Mouse (Mus musculus) liver, adult (tissue): ENCODE results near the gene Msi2.

Experiments
- GATA4 ChIP-seq: IDR thresholded peaks from 2 replicates; pipeline ENCODE4 v1.6.1; 2014; ENCODE audit warnings: mild to moderate bottlenecking, low read length; ENCODE audit not compliant: insufficient replicate concordance

The Msi2 gene

DNA sequence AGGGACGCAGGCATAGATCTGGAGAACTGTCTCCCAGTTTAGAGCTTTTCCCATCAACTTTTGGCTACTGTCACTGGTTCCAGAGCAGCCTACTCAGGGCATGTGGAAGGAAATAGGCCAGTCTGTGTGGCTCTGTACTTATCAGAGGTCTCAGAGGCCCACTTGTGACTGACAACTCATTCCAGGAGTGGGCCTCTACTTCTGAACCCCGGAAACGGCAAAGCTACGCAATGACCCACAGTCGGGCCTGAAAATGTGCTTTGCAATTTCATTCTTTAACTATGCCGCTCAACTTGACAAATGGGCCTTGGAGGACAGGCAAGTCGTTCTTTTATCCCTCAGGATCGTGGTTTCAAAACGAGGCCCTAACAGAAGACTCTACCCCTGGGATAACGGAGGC, 317.4 kb downstream of the Msi2 start:
- no peak for TF ChIP-seq GATA4

- no peak for TF ChIP-seq GATA4
These were observed 318.1 kb downstream of the Msi2 start for GRCm38 (mm10) chr11:88400235-88400634.

- no peak for TF ChIP-seq GATA4
These were observed 318.9 kb downstream of the Msi2 start for GRCm38 (mm10) chr11:88399431-88399830.

GRCm38 (mm10) chr11:88399028-88399427, 319.3 kb downstream of the Msi2 start:
- no peak for TF ChIP-seq GATA4

- TF ChIP-seq GATA4, result no peak
These were observed 323.0 kb downstream of the Msi2 start for GRCm38 (mm10) chr11:88395076-88395990.

- no peak for TF ChIP-seq GATA4
These were observed 323.8 kb downstream of the Msi2 start for GRCm38 (mm10) chr11:88394341-88395075.

DNA sequence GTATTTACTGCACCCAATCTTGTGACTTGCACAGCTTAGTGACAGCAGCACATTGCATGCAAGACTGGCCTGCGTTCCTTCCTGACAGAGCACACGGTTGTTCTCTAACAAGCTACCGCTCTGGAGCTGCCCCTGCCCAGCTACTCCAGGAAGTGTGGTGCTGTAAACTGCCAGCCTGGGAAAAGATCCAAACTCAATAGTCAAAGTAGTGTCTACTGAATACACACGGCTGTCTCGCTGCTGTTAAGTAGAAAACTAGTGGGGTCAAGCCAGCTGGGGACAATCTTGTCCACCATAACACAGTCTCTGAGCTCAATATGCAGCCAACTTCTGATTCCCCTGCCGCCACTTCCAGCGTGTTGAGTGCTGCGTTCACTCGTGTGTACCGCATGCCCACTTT, 325.6 kb downstream of the Msi2 start:
- TF ChIP-seq GATA4, result no peak

DNA sequence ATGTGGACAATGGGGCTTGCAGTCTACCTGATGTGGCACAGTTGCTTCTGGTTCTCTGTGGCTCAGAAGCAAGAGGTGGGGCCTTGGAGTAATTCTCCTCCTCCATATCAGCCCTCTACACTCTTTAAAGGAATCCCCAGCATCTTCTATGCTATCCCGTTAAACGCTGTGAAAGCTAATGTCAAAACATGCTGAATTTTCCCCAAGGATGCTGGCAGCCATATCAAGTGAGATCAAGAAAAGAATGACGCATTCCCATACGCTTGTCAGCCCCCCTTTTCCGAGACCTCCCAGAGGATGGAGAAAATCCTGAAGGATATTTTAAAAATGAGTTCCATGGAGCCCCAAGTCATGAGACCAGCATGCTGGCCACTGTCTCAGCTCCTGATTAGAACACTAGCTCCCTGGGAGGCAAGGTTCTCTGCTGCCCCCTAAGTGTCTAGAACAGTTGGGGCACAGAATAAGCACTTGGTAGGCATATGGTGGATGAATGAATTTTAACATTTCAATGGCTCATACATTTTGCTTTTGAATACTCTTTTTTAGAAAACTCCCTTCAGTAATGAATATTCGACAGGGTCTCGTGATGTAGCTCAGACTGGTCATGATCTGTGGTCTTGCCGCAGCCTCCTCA, 327.0 kb downstream of the Msi2 start:
- TF ChIP-seq GATA4, result no peak

DNA sequence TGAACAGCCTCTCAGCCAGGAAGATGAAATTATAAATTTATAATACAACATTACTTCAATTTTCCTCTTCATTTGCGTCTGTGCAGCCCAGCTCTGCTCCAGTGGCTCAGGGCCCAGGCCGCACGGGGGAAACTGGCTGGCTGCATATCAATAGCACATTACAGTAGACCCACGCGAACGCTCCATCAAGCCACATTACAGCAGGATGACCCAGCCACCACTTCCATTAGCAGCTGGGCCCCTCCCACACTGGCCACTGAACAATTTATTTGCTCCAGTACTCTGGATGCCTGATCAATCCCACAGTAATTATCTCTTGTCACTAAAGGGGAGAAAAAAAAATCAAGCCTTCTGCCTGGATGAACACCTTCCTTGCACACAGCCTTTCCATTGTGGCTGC, 328.8 kb downstream of the Msi2 start:
- no peak for TF ChIP-seq GATA4

DNA sequence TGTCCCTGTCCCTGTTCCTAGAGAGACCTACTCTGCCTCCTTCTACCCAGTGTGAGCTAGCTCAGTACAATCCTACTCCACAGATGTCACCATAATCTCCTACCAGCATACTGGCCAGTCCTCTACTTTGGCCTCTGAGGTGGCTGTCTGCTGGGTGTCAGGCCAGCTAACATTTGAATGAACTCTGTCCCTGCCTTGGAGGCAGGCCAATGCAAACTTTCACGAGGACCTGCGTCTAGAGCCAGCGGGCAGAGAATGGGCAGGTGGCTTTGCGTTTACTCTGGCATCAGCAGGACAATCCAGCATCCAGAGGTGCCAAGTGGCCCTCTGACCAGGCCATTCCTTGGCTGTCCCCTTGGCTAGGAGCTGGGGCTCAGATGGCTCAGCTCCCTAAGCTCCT, 331.4 kb downstream of the Msi2 start:
- TF ChIP-seq GATA4, result no peak

DNA sequence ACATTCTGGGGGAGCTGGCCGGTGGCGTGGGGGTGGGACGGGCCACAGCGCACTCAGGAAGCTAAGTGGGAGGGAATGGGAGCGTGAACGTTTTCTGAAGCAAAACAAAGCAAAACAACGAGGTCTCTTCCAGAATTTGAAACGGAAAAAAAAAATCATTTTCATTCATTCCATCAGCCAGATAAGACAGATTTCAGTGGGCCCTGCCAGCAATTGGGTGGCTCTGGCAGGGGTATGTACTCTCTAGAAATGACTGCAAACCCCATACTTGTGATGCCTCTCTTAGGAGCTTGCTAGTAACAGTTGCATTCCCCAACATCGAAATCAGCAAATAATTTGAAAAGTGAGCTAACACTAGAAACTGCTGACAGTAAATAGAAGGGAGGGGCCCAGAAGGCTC, 335.9 kb downstream of the Msi2 start:
- TF ChIP-seq GATA4, result no peak

GRCm38 (mm10) chr11:88381145-88381909, 337.0 kb downstream of the Msi2 start:
- no peak for TF ChIP-seq GATA4

- TF ChIP-seq GATA4, result no peak
These were observed 338.7 kb downstream of the Msi2 start for GRCm38 (mm10) chr11:88379635-88380034.

DNA sequence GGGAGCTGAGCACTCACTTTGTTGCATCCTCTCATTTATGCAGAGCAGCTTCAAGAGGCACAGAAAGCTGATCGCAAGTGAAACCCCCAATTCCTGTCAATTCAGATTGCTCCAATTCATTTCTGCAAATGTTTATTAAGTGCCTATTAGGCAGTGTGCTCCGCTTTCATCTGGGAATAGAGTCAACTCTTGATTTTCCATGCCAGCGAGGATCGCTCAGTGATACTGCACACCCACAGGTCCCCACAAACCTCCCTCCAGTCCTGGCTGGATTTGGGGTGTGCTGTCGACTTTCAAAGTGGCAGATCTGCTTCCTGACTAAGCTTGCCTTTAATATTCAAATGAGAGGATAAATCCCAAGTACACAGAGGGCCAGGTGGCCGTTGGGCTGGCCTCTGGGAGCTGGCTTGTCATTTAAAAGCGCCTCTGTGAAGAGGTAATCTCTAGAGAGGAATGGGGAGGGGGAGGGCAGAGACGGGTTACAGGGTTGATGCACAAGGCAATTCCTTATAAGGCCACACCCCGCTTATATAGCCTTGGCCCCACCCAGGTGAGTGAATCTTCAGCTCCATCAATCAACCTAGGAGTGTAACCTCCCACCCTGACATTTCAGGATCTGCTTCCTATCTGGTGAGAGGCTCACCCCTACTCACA, 339.5 kb downstream of the Msi2 start:
- no peak for TF ChIP-seq GATA4
